8 mouse cellular contexts compared by ENCODE assay signal in the genomic region with DNA sequence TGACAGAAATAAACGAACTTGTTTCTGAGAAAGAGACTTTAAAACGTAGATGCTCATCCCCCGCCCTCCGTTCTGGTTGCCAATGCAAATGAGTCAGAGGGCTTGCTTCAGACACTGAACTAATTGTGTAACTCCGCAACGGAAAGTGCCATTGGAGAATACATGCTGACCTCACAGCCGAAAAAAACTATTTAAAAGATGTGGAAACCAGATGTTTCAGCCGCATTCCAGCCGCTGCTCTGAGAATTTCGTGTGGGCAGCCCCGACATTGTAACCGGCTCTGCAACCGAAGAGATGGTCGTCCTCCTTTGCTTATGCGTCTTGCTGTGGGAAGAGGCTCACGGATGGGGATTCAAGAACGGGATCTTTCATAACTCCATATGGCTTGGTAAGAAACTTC. TPM values are rescaled to one million over a fixed set of nuclear protein-coding genes. Genes with fewer than 3 reads are reported as not detected.
DNase-seq lines count a peak whose midpoint lies in the region; ATAC-seq lines count a peak whose summit lies in the region.

A gene (plus strand): TSS at position 128 of the 400 bp plus-strand sequence.

- H3K4me2 ChIP-seq in intestine, embryonic 16.5 days (ENCODE audit: low read depth, low read length): peak within 1 kb of the TSS; percentile 65

- peaks cover 14% of the 10 kb centered on the region for H3K4me1 ChIP-seq in embryonic facial prominence, embryonic 10.5 days
- no peaks in the 10 kb centered on the region for H3K4me1 ChIP-seq in intestine, embryonic 16.5 days (ENCODE audit: control insufficient read depth, insufficient read depth, low read length)
- H3K4me1 ChIP-seq in megakaryocyte, embryonic 14.5 days: peaks cover 5% of the 10 kb centered on the region

- no peaks in the 10 kb centered on the region for H3K9me3 ChIP-seq in embryonic facial prominence, embryonic 10.5 days
- H3K9me3 ChIP-seq in intestine, embryonic 16.5 days (ENCODE audit: control insufficient read depth, low read length): no peaks in the 10 kb centered on the region
- H3K9me3 ChIP-seq in megakaryocyte, embryonic 14.5 days: no peaks in the 10 kb centered on the region

- H3K36me3 ChIP-seq in embryonic facial prominence, embryonic 10.5 days (replicated peaks): peaks cover 5% of the 10 kb centered on the region
- H3K36me3 ChIP-seq in intestine, embryonic 16.5 days (ENCODE audit: control insufficient read depth, insufficient read depth, low read length): no peaks in the 10 kb centered on the region
- H3K36me3 ChIP-seq in megakaryocyte, embryonic 14.5 days (replicated peaks; ENCODE audit: low read length): no peaks in the 10 kb centered on the region

- DNase-seq in adrenal gland, adult 8-10 months: peak; percentile 72
- peak; percentile 79 for DNase-seq in embryonic facial prominence, embryonic 10.5 days (ENCODE audit: low spot score)
- DNase-seq in heart, adult 11 months: peak; percentile 98
- peak; percentile 28 to 52 for DNase-seq in left cerebral cortex, postnatal 25 days (ENCODE audit: low spot score in 2 of 2)
- peak; percentile 33 to 62 for DNase-seq in right cerebral cortex, adult 2 months (ENCODE audit: low spot score in 2 of 2)

- H3K4me3 ChIP-seq in embryonic facial prominence, embryonic 10.5 days: peak within 1 kb of the TSS; percentile 64
- peak within 1 kb of the TSS; percentile 47 for H3K4me3 ChIP-seq in intestine, embryonic 16.5 days (ENCODE audit: low read length)
- H3K4me3 ChIP-seq in megakaryocyte, embryonic 14.5 days (replicated peaks): peak within 1 kb of the TSS; percentile 85

- WGBS in embryonic facial prominence, embryonic 10.5 days: under 1% methylated on average over 17 of the region's 17 CpGs
- 1% methylated on average over 17 of the region's 17 CpGs for WGBS in intestine, embryonic 16.5 days

- H3K27me3 ChIP-seq in embryonic facial prominence, embryonic 10.5 days (replicated peaks; ENCODE audit: low read depth, poor library complexity, severe bottlenecking): no peaks in the 10 kb centered on the region
- no peaks in the 10 kb centered on the region for H3K27me3 ChIP-seq in intestine, embryonic 16.5 days (replicated peaks; ENCODE audit: control insufficient read depth, insufficient read depth, low read length)
- H3K27me3 ChIP-seq in megakaryocyte, embryonic 14.5 days (replicated peaks): peaks cover 28% of the 10 kb centered on the region

- peak within 1 kb of the TSS; percentile 41; the same call in 1 of the 2 replicates for H3K9ac ChIP-seq in intestine, embryonic 16.5 days (ENCODE audit: low read depth, low read length)

- intact Hi-C loops in left cerebral cortex, postnatal 25 days (cut with DNase I): no loop called here

- H3K27ac ChIP-seq in embryonic facial prominence, embryonic 10.5 days (replicated peaks): peak within 1 kb of the TSS; percentile 85
- H3K27ac ChIP-seq in intestine, embryonic 16.5 days (ENCODE audit: low read length): no peak within 1 kb of the TSS

- ATAC-seq in intestine, embryonic 16.5 days: peak; percentile 66
- ATAC-seq in inflammation-experienced regulatory T-cells, adult 6 months: no peak

RNA-seq across cellular contexts. Expression of the gene that starts here (rescaled TPM):
- 1 to 10 TPM in 1 of 4 experiments, under 1 TPM in 3; 0.42 to 1.1 (median 0.66) TPM for total RNA-seq in adrenal gland, adult 8-10 months (2022)
- 44.7 and 57.7 TPM in 2 replicates for polyA plus RNA-seq in embryonic facial prominence, embryonic 10.5 days (2016; fragmentation: Nextera tagmentation; extraction: Ambion mirVana)
- polyA plus RNA-seq in intestine, embryonic 16.5 days (2015; fragmentation: Nextera tagmentation; extraction: Ambion mirVana): 2.1 and 2.3 TPM in 2 replicates
- total RNA-seq in left cerebral cortex, postnatal 25 days (2021): 1 to 10 TPM; 4.6 to 5.2 TPM
- polyA plus RNA-seq in megakaryocyte, embryonic 14.5 days (2012; ENCODE audit: insufficient read depth, low replicate concordance): not detected in 2 replicates
- under 1 TPM in 1 of 3 experiments, not detected in 2; 0.21 TPM for polyA plus RNA-seq in inflammation-experienced regulatory T-cells, adult 6 months (2017; shearing (Covaris generic))

Comparison
In these comparisons a context has a peak if more than half of its experiments do, and no peak if none do; other contexts are left out.
1. RNA of the gene that starts here (polyA plus RNA-seq): 44.7 to 57.7 TPM in embryonic facial prominence, embryonic 10.5 days; 2.1 to 2.3 TPM in intestine, embryonic 16.5 days, 0.21 TPM in inflammation-experienced regulatory T-cells, adult 6 months and not detected in megakaryocyte, embryonic 14.5 days; every median in the first group is over 10 times any median in the second.
2. DNase-seq: peak in every context shown above with its lines; median percentile 98 in heart, adult 11 months; 79 in embryonic facial prominence, embryonic 10.5 days; 72 in adrenal gland, adult 8-10 months; 48 in right cerebral cortex, adult 2 months; 40 in left cerebral cortex, postnatal 25 days.
3. Peak in every context shown above with its lines, with median percentiles within 50 percentile points of each other: H3K4me3 ChIP-seq.